Mouse (Mus musculus) olfactory bulb, adult 2 months (tissue): ENCODE results near the gene Capn3.

Experiments used
- CTCF ChIP-seq: fragments of 200-500 bp; IDR thresholded peaks from 2 replicates; pipeline ENCODE4 v1.5.1; 2012; ENCODE audit warnings: low read depth, mild to moderate bottlenecking, low read length, moderate library complexity; ENCODE audit not compliant: insufficient read depth
- POLR2A ChIP-seq: fragments of 200-500 bp; IDR thresholded peaks from 2 replicates; pipeline ENCODE4 v1.6.1; 2012; ENCODE audit warnings: mild to moderate bottlenecking, low read depth, low read length, moderate library complexity; ENCODE audit not compliant: insufficient read depth

GRCm38 (mm10) chr2:120465397-120465785 lies 9.6 kb downstream of the Capn3 start:
- TF ChIP-seq POLR2A = no peak
- no peak for TF ChIP-seq CTCF
